Mouse (Mus musculus): ENCODE measurements around the gene Pla2g4b. TPM values are rescaled to one million over a fixed set of nuclear protein-coding genes. Genes with fewer than 3 reads are reported as not detected.

Pla2g4b gene
- polyA plus RNA-seq, 1 experiment, result 0.30 TPM

DNA sequence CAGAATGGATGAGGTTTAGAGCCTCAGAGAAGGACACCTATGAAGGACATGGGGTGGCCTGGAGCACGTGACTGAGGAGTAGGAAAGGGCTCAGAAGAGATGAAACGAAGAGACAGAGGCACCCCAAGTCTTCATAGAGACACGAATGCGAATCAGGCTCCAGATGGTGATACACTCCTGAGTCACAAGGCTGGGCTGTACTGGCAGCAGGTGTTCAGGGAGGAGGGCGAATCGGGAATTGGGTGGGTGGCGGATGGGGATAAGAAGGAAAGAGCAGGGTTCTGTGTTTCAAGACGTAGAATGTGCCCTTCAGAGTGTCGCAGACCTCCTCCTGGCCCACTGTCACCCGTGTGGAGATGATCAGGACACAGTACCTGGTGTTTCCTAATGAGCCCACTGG, 32.0 kb downstream of the Pla2g4b start:
- no peaks in the 10 kb centered on the region for H3K27me3 ChIP-seq (ENCODE audit: control insufficient read depth)

GRCm38 (mm10) chr2:120066224-120066623, 33.0 kb downstream of the Pla2g4b start:
- no peaks in the 10 kb centered on the region for H3K27me3 ChIP-seq (ENCODE audit: control insufficient read depth)
- no peak overlapping the region for H3K4me3 ChIP-seq (replicated peaks)
- no peaks in the 10 kb centered on the region for H3K36me3 ChIP-seq (ENCODE audit: control insufficient read depth)
- no peaks in the 10 kb centered on the region for H3K4me1 ChIP-seq (ENCODE audit: control insufficient read depth)
- TF ChIP-seq TAL1 (IDR thresholded peaks at IDR 0.05; ENCODE audit: low read length), result no peak
- TF ChIP-seq GATA1 (IDR thresholded peaks at IDR 0.05; ENCODE audit: low read length), result no peak
- no peaks in the 10 kb centered on the region for H3K9me3 ChIP-seq (ENCODE audit: control insufficient read depth, low read length)

More for the DNA sequence above, 32.0 kb downstream of the Pla2g4b start:
- Histone ChIP-seq H3K36me3 (ENCODE audit: control insufficient read depth) (no peaks in the 10 kb centered on the region), H3K4me1 (ENCODE audit: control insufficient read depth) (no peaks in the 10 kb centered on the region), H3K4me3 (replicated peaks) (no peak overlapping the region), H3K9me3 (ENCODE audit: control insufficient read depth, low read length) (no peaks in the 10 kb centered on the region)
- TF ChIP-seq TAL1 (IDR thresholded peaks at IDR 0.05; ENCODE audit: low read length) (no peak), GATA1 (IDR thresholded peaks at IDR 0.05; ENCODE audit: low read length) (no peak)

GRCm38 (mm10) chr2:120068555-120069465, 35.6 kb downstream of the Pla2g4b start:
- TF ChIP-seq GATA1 (IDR thresholded peaks at IDR 0.05; ENCODE audit: low read length), result no peak
- no peak for TF ChIP-seq TAL1 (IDR thresholded peaks at IDR 0.05; ENCODE audit: low read length)
- Histone ChIP-seq H3K4me1 (ENCODE audit: control insufficient read depth) (no peaks in the 10 kb centered on the region), H3K36me3 (ENCODE audit: control insufficient read depth) (no peaks in the 10 kb centered on the region), H3K27me3 (ENCODE audit: control insufficient read depth) (no peaks in the 10 kb centered on the region), H3K4me3 (replicated peaks) (no peak overlapping the region), H3K9me3 (ENCODE audit: control insufficient read depth, low read length) (no peaks in the 10 kb centered on the region)

GRCm38 (mm10) chr2:120069466-120069990, 36.3 kb downstream of the Pla2g4b start:
- no peaks in the 10 kb centered on the region for H3K36me3 ChIP-seq (ENCODE audit: control insufficient read depth)
- H3K4me1 ChIP-seq (ENCODE audit: control insufficient read depth), result no peaks in the 10 kb centered on the region
- no peaks in the 10 kb centered on the region for H3K9me3 ChIP-seq (ENCODE audit: control insufficient read depth, low read length)
- no peak for TF ChIP-seq GATA1 (IDR thresholded peaks at IDR 0.05; ENCODE audit: low read length)
- TF ChIP-seq TAL1 (IDR thresholded peaks at IDR 0.05; ENCODE audit: low read length), result no peak
- H3K4me3 ChIP-seq (replicated peaks), result no peak overlapping the region
- no peaks in the 10 kb centered on the region for H3K27me3 ChIP-seq (ENCODE audit: control insufficient read depth)

DNA sequence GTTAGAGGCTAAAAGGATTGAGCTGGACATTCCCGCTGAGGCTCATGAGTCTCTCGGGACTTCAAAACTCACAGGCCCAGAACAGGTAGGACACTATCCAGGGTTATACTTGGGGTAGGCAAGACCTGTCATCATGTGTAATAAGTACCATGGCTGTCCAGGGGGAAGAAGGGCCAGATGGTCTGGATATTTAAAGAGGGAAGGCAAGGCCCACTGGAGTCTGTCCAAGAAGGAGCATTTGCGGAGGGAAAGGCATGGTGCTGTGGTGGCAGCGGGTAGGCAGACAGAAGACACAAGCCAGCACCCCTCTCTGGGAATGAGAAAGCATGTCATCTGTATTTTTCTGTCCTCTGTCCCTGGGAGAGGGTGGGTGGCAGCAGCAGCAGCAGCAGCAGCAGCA, 40.9 kb downstream of the Pla2g4b start:
- Histone ChIP-seq H3K9me3 (ENCODE audit: control insufficient read depth, low read length) (no peaks in the 10 kb centered on the region), H3K27me3 (ENCODE audit: control insufficient read depth) (peaks cover 23% of the 10 kb centered on the region), H3K36me3 (ENCODE audit: control insufficient read depth) (no peaks in the 10 kb centered on the region), H3K4me1 (ENCODE audit: control insufficient read depth) (no peaks in the 10 kb centered on the region), H3K4me3 (replicated peaks) (no peak overlapping the region)
- TF ChIP-seq TAL1 (IDR thresholded peaks at IDR 0.05; ENCODE audit: low read length), result no peak
- no peak for TF ChIP-seq GATA1 (IDR thresholded peaks at IDR 0.05; ENCODE audit: low read length)

DNA sequence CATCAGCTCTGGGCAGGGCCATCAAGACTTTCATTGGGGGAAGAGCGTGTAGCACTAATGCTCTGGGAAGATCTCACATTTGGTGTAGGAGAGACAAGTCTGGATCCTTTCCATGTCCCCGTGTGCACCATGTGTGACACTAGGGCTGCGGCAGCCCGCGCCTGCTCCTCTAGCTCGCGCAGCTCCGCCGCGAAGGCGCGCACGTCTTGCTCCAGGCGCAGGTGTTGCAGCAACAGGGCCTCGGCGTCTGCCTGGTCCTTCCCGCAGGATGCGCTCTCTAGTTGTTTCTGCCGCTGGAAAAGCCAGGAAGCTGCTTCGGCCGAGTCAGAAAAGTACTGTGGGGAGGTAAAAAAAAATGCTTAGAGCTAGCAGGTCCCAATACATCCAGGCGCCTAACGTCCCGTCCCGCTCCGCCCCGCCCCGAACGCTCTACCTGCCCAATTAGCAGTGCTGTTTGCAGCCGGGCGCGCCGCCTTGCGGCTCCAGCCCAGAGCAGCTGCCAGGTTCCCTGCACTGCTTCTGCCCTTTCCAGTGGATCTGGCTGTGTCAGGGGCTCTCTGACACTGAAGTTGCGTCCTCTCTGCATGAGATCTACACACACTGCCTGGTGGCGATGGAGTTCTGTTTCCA, 43.0 kb downstream of the Pla2g4b start:
- Histone ChIP-seq H3K4me3 (replicated peaks) (no peak overlapping the region), H3K9me3 (ENCODE audit: control insufficient read depth, low read length) (no peaks in the 10 kb centered on the region), H3K4me1 (ENCODE audit: control insufficient read depth) (no peaks in the 10 kb centered on the region), H3K36me3 (ENCODE audit: control insufficient read depth) (no peaks in the 10 kb centered on the region), H3K27me3 (ENCODE audit: control insufficient read depth) (peaks cover 23% of the 10 kb centered on the region)
- TF ChIP-seq GATA1 (IDR thresholded peaks at IDR 0.05; ENCODE audit: low read length) (no peak), TAL1 (IDR thresholded peaks at IDR 0.05; ENCODE audit: low read length) (no peak)

GRCm38 (mm10) chr2:120082416-120082815, 49.2 kb downstream of the Pla2g4b start:
- H3K27me3 ChIP-seq (ENCODE audit: control insufficient read depth), result peaks cover 2% of the 10 kb centered on the region
- peaks cover 22% of the 10 kb centered on the region for H3K4me1 ChIP-seq (ENCODE audit: control insufficient read depth)
- TF ChIP-seq TAL1 (IDR thresholded peaks at IDR 0.05; ENCODE audit: low read length), result no peak

DNA sequence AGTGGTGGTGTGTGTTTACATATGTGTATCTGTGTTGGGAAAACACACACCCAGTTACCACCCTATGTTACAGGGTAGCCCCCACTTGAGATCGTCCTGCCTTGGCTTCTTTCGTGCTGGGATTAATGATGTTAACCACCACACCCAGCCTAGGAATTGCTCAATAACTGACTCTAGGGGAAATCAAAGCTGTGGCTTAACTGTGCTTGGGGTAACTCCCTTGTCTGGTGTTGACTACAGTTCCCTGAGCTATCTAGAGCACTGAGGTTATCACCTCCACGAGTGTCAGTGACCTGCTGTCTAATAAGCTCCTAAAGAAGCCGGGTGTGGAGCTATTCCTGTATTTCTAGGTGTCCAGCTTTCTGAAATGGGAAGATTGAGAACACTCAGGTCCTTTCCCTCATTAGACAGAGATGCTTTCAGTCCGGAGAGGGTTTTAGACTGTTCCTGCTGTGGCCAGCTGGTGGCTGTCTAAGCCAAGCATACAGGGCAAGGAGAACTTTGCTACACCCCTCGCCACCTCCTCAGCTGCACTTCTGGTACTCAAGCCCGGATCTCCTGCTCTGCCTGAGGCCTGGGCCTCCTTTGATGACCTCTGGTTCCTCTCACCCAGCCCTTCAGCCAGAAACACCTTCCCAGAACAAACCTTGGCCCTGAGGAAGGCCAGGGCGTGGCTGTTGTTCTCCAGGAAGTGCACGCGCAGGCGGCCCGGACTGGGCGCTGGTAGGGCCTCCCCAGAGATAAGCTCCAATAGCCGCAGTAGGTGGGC, 51.6 kb downstream of the Pla2g4b start:
- H3K27me3 ChIP-seq (ENCODE audit: control insufficient read depth), result no peaks in the 10 kb centered on the region
- peaks cover 22% of the 10 kb centered on the region for H3K4me1 ChIP-seq (ENCODE audit: control insufficient read depth)
- peaks cover 2% of the 10 kb centered on the region for H3K36me3 ChIP-seq (ENCODE audit: control insufficient read depth)
- H3K4me3 ChIP-seq (replicated peaks), result no peak overlapping the region
- no peak for TF ChIP-seq GATA1 (IDR thresholded peaks at IDR 0.05; ENCODE audit: low read length)
- TF ChIP-seq TAL1 (IDR thresholded peaks at IDR 0.05; ENCODE audit: low read length), result no peak
- H3K9me3 ChIP-seq (ENCODE audit: control insufficient read depth, low read length), result peaks cover 3% of the 10 kb centered on the region; the same call in 1 of the 2 replicates

More at GRCm38 (mm10) chr2:120082416-120082815, 49.2 kb downstream of the Pla2g4b start:
- Histone ChIP-seq H3K36me3 (ENCODE audit: control insufficient read depth) (no peaks in the 10 kb centered on the region), H3K4me3 (replicated peaks) (no peak overlapping the region), H3K9me3 (ENCODE audit: control insufficient read depth, low read length) (peaks cover 3% of the 10 kb centered on the region; the same call in 1 of the 2 replicates)
